Mouse (Mus musculus): Measurements from ENCODE around the gene Vmn2r9.

DNA sequence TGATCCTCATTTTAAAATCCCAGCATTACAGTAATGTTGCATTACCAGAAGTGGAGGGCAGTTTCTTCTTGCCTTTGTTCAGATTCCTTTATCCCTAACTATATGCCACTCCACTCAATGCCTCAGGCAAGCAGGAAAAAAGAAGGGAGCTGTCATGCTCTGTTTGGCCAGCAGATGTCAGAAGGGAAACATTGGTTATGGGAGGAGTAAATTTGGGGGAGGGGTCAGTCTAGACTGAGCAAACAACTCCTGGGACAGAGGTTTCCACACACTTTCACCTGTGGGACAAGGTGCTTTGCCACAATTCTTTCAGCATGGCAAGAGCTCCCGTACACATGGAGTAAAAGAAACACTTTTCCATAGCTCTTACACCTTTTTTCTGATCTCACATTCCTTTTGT lies 16.2 kb downstream of the Vmn2r9 start:
- TF ChIP-seq CTCF (IDR thresholded peaks at IDR 0.05) (peak; percentile 68), EP300 (IDR thresholded peaks at IDR 0.05) (no peak)
